Mouse (Mus musculus) ES-Bruce4 (cell line): Measurements from ENCODE around the gene Tmc5.

ENCODE experiments used
- CTCF ChIP-seq: IDR thresholded peaks from one replicate; pipeline ENCODE4 v1.8.1; 2011; ENCODE audit warnings: low read depth, low read length
- EP300 ChIP-seq: IDR thresholded peaks from 2 replicates; pipeline ENCODE4 v1.6.1; 2011; ENCODE audit warnings: low read depth, low read length; ENCODE audit not compliant: insufficient read depth
- POLR2A ChIP-seq: IDR thresholded peaks from one replicate; pipeline ENCODE4 v1.8.1; 2011; ENCODE audit warnings: low read length; ENCODE audit not compliant: insufficient read depth

- TF ChIP-seq EP300 (no peak), CTCF (no peak), POLR2A (no peak)
Observed at GRCm38 (mm10) chr7:118703144-118703561, 106.1 kb downstream of the Tmc5 start.
